Mouse (Mus musculus) spleen, adult 2 months (tissue): Measurements from ENCODE around the gene Pde4d. TPM values are rescaled to one million over a fixed set of nuclear protein-coding genes. Genes with fewer than 3 reads are reported as not detected.

Experiments
- DNase-seq, 2 experiments: peaks; one replicate each; pipeline versions ENCODE4 v3.0.0 to v3.0.0-alpha.2; 2012 to 2021; ENCODE audit warnings: low spot score in 2 of 2, low read depth in 1 of 2
- H3K27ac ChIP-seq: fragments of 200-500 bp; 2 replicates; pipeline ENCODE4 v1.5.1; 2012; ENCODE audit warnings: low read length, inconsistent platforms; ENCODE audit not compliant: insufficient read depth
- H3K27me3 ChIP-seq: fragments of 200-500 bp; 2 replicates; pipeline ENCODE4 v1.6.1; 2012; ENCODE audit warnings: mild to moderate bottlenecking, moderate library complexity, low read length, inconsistent platforms; ENCODE audit not compliant: control insufficient read depth, insufficient read depth
- H3K36me3 ChIP-seq: fragments of 200-500 bp; 2 replicates; pipeline ENCODE4 v1.6.1; 2012; ENCODE audit warnings: mild to moderate bottlenecking, low read length, inconsistent platforms; ENCODE audit not compliant: control insufficient read depth, insufficient read depth
- H3K4me1 ChIP-seq: fragments of 200-500 bp; 2 replicates; pipeline ENCODE4 v1.6.1; 2011; ENCODE audit warnings: inconsistent platforms; ENCODE audit not compliant: control insufficient read depth, insufficient read depth, insufficient read length
- H3K4me3 ChIP-seq: fragments of 200-500 bp; 2 replicates; pipeline ENCODE4 v1.5.1; 2011; ENCODE audit warnings: mild to moderate bottlenecking, inconsistent platforms; ENCODE audit not compliant: insufficient read depth, insufficient read length; ENCODE audit errors: extremely low read depth
- CTCF ChIP-seq: fragments of 200-500 bp; IDR thresholded peaks from 2 replicates; pipeline ENCODE4 v1.5.1; 2011; ENCODE audit warnings: mild to moderate bottlenecking, inconsistent platforms; ENCODE audit not compliant: insufficient read depth, insufficient read length, insufficient replicate concordance; ENCODE audit errors: extremely low read depth
- POLR2A ChIP-seq: fragments of 200-500 bp; IDR thresholded peaks from 2 replicates; pipeline ENCODE4 v1.6.1; 2011; ENCODE audit warnings: low read depth, low read length, inconsistent platforms
- WGBS: fragments of 180-500 bp; shearing (Covaris S2); methylation state at CpG from one replicate; pipeline ENCODE4 v1.1.7; 2018; 5-methylcytosine and 5-hydroxymethylcytosine counted together
- polyA plus RNA-seq: library from polyadenylated mRNA; depleted of rRNA; stranded (reverse); fragments of >200 nt; gene quantifications from 2 replicates; pipeline ENCODE4 v1.2.3, GENCODE M21; 2012

Gene Pde4d
- polyA plus RNA-seq, 1 experiment: 4.8 TPM

- 79% methylated on average over 3 of the region's 3 CpGs for WGBS
- Histone ChIP-seq H3K4me1 (no peaks in the 10 kb centered on the region; the same call in 1 of the 2 replicates), H3K27ac (no peak overlapping the region), H3K27me3 (peaks cover 2% of the 10 kb centered on the region; the same call in 1 of the 2 replicates), H3K4me3 (no peak overlapping the region), H3K36me3 (no peaks in the 10 kb centered on the region)
- TF ChIP-seq CTCF (no peak), POLR2A (no peak)
- DNase-seq: no peak
Measured at GRCm38 (mm10) chr13:109121867-109122266, 672.1 kb downstream of the Pde4d start.

DNA sequence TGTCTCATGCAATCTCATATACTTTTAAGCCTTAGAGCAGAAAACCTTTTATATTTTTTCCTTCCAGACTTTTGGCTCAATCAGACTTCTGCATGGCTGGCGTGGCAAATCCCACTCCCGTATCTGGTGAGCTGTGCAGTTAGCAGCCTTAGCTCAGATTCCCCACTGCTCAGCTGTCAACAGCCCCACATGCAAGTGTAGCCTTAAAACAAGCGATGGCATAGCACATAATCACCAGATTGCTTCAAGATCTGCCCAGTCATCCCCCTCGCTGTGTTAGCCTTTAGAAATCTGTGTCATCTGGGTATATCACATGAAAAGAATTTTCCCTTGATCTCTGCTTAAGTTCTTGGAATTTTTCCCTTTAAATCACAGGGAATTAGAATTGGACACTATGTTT is 686.7 kb downstream of the Pde4d start:
- no peaks in the 10 kb centered on the region for H3K27me3 ChIP-seq
- 88% methylated on average over 4 of the region's 4 CpGs for WGBS
- no peak for DNase-seq
- H3K4me3 ChIP-seq: no peak overlapping the region
- H3K27ac ChIP-seq: no peak overlapping the region
- TF ChIP-seq CTCF (no peak), POLR2A (no peak)
- H3K36me3 ChIP-seq: no peaks in the 10 kb centered on the region
- no peaks in the 10 kb centered on the region for H3K4me1 ChIP-seq

DNA sequence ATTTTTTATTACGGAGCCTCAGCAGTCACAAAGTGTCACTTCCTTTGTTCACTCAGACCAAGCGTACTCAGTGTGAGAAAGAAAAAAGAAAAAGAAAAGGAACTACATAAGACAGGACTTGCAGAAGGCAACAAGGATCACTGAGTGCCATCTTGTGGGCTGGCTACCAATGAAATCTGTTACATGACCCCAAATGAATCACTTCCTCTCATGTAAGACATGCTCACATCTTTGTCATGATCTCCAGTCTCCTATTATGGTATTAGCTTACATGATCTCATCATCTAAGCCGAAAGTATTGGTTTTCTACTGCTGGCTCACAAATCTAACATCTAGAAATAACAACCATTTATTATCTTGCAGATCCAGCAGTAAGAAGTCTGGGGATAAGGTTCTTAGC is 709.0 kb downstream of the Pde4d start:
- H3K4me3 ChIP-seq: no peak overlapping the region
- no peaks in the 10 kb centered on the region for H3K36me3 ChIP-seq
- H3K27me3 ChIP-seq: no peaks in the 10 kb centered on the region
- TF ChIP-seq POLR2A: no peak
- TF ChIP-seq CTCF: no peak
- H3K27ac ChIP-seq: no peak overlapping the region
- WGBS: 61% methylated on average over 3 of the region's 3 CpGs
- no peaks in the 10 kb centered on the region for H3K4me1 ChIP-seq
- no peak for DNase-seq

DNA sequence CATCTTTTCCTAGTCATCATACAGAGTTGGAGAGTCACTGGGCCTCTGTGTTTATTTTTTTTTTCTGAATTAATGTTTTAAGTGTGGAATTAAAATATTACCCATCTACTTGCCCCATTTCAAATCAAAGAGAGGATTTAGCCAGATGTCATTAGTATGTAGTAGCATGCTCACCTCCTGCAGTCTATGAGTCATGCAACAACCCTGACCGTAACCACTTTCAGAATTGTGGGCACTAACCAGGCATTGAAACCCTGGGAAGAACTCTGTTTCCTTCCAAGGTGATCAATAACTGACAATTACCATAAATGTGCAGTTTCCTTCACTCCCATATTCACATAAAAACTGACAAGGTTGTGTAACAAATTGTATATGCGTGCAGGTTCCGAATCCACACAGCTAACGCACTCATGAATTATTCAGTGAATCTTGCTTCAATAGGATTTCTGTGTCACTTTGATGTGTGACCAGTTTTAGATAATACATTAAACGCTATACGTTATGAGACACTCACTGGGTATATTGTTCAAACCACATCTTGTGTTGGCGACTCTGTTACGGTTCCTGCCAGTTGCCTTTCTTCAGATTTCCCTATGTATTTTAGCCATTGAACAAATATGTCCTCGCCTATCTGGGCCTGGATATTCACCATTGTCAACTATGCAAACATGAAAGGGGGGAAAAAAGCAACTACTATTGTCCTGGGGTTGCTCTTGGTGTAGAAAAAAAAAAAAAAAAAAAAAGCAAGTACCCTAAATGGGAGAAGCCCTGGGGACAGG is 719.0 kb downstream of the Pde4d start:
- H3K27ac ChIP-seq: no peak overlapping the region
- H3K4me3 ChIP-seq: no peak overlapping the region
- 91% methylated on average over 9 of the region's 9 CpGs for WGBS
- no peaks in the 10 kb centered on the region for H3K4me1 ChIP-seq
- no peak for DNase-seq
- no peaks in the 10 kb centered on the region for H3K36me3 ChIP-seq
- no peak for TF ChIP-seq POLR2A
- no peak for TF ChIP-seq CTCF
- no peaks in the 10 kb centered on the region for H3K27me3 ChIP-seq

DNA sequence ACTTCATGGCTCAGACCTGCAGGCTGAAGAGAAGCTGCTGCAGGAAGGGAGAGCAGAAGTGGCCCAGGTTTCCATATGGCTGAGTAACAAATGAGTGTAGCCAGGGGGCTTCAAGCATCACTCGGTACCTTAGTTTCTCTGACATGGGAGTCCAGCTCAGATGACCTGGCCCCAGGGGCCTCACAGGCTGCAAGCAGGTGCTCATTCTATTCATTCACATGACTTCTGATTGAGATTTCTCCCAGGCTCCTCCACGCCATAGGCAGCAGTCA is 719.5 kb downstream of the Pde4d start:
- no peak for TF ChIP-seq CTCF
- no peak for TF ChIP-seq POLR2A
- WGBS: 89% methylated on average over 2 of the region's 2 CpGs
- no peaks in the 10 kb centered on the region for H3K27me3 ChIP-seq

DNA sequence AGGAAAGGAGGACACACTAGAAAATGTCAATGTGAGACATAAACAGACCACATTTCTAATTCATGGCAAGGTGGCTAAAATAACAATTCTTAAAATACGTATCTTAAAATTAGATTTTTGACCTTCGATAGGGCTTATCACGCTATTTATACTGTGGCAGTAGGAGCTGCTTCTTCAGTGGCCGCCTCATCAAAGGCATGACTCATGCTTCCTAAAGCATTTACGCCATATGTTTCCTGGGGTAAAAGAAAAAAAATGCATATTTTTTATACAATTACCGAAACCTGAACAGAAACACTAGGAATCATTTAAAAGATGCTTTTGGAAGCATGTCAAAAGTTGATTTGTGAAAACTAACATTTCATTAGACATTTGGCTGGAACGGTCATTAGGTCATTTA is 721.9 kb downstream of the Pde4d start:
- no peak for DNase-seq
- TF ChIP-seq CTCF (no peak), POLR2A (no peak)
- 35% methylated on average over 7 of the region's 7 CpGs for WGBS
- H3K4me1 ChIP-seq: no peaks in the 10 kb centered on the region
- H3K4me3 ChIP-seq: no peak overlapping the region
- no peaks in the 10 kb centered on the region for H3K36me3 ChIP-seq
- no peak overlapping the region for H3K27ac ChIP-seq
- H3K27me3 ChIP-seq: no peaks in the 10 kb centered on the region

More for the DNA sequence above, 719.5 kb downstream of the Pde4d start:
- DNase-seq: no peak
- H3K36me3 ChIP-seq: no peaks in the 10 kb centered on the region
- H3K4me1 ChIP-seq: no peaks in the 10 kb centered on the region
- no peak overlapping the region for H3K4me3 ChIP-seq
- no peak overlapping the region for H3K27ac ChIP-seq

- 88% methylated on average over 6 of the region's 6 CpGs for WGBS
- Histone ChIP-seq H3K4me3 (no peak overlapping the region), H3K4me1 (no peaks in the 10 kb centered on the region), H3K36me3 (no peaks in the 10 kb centered on the region), H3K27me3 (no peaks in the 10 kb centered on the region), H3K27ac (no peak overlapping the region)
- no peak for DNase-seq
- TF ChIP-seq CTCF (no peak), POLR2A (no peak)
Measured at GRCm38 (mm10) chr13:109175281-109175680, 725.5 kb downstream of the Pde4d start.
